Mouse (Mus musculus) forebrain, embryonic 10.5 days (tissue): ENCODE results near the gene Fgf10. TPM values are rescaled to one million over a fixed set of nuclear protein-coding genes. Genes with fewer than 3 reads are reported as not detected.

Experiments used
- DNase-seq: peaks from one replicate; pipeline ENCODE4 v3.0.0-alpha.2; 2017; ENCODE audit warnings: low spot score; ENCODE audit errors: extremely low spot score
- H3K27ac ChIP-seq: fragments of 300-500 bp; sonication (generic); 2 replicates; pipeline ENCODE4 v1.5.1; 2016; ENCODE audit warnings: mild to moderate bottlenecking
- H3K27me3 ChIP-seq: fragments of 300-500 bp; sonication (generic); 2 replicates; pipeline ENCODE4 v1.6.1; 2016; ENCODE audit warnings: mild to moderate bottlenecking; ENCODE audit not compliant: poor library complexity, severe bottlenecking
- H3K36me3 ChIP-seq: fragments of 300-500 bp; sonication (generic); replicated peaks from 2 replicates; pipeline ENCODE4 v1.6.1; 2016; ENCODE audit warnings: mild to moderate bottlenecking, moderate library complexity
- H3K4me1 ChIP-seq: fragments of 300-500 bp; sonication (generic); 2 replicates; pipeline ENCODE4 v1.6.1; 2016
- H3K4me3 ChIP-seq: fragments of 300-500 bp; sonication (generic); 2 replicates; pipeline ENCODE4 v1.5.1; 2016; ENCODE audit warnings: mild to moderate bottlenecking, moderate library complexity
- H3K9me3 ChIP-seq: fragments of 300-500 bp; sonication (generic); 2 replicates; pipeline ENCODE4 v1.6.1; 2016; ENCODE audit warnings: mild to moderate bottlenecking, moderate library complexity
- WGBS: fragments of 180-500 bp; shearing (Covaris S2); methylation state at CpG from one replicate; pipeline ENCODE4 v1.1.7; 2016; 5-methylcytosine and 5-hydroxymethylcytosine counted together
- polyA plus RNA-seq: library from polyadenylated mRNA; unstranded; fragments of >200 nt; fragmentation: Nextera tagmentation; extraction: Ambion mirVana; gene quantifications from 2 replicates; pipeline ENCODE4 v1.2.1, GENCODE M21; 2016

The Fgf10 gene
- polyA plus RNA-seq, 1 experiment from 2014 or later = 1.0 TPM

- WGBS = 19% methylated on average over 4 of the region's 4 CpGs
- H3K4me3 ChIP-seq = no peak overlapping the region
Measured at GRCm38 (mm10) chr13:118695103-118695502, 25.5 kb downstream of the Fgf10 start.

DNA sequence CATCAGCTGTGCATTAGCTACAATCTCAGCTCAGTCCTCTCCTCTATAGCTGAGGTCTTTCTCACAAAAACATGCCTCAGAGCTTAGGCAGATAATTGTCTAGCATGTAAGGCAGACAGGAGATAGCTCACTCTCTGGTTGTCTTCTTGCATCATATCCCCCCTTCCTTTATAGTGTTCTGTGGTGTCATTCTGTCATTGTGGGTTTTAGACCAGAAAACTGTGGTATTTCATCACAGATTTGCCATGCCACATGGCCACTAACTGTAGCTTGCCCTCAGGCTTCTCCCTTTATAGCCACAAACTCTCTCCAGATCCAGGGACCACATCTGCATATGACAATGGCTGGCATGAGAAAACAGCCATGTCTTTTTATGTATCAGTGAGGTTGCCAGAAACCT, 34.1 kb downstream of the Fgf10 start:
- Histone ChIP-seq H3K4me1 (no peaks in the 10 kb centered on the region), H3K36me3 (no peaks in the 10 kb centered on the region), H3K27me3 (no peaks in the 10 kb centered on the region), H3K4me3 (no peak overlapping the region), H3K27ac (no peak overlapping the region), H3K9me3 (no peaks in the 10 kb centered on the region)
- DNase-seq = no peak

More at GRCm38 (mm10) chr13:118695103-118695502, 25.5 kb downstream of the Fgf10 start:
- Histone ChIP-seq H3K36me3 (no peaks in the 10 kb centered on the region), H3K27me3 (no peaks in the 10 kb centered on the region), H3K27ac (no peak overlapping the region), H3K4me1 (no peaks in the 10 kb centered on the region), H3K9me3 (no peaks in the 10 kb centered on the region)
- DNase-seq = no peak

DNA sequence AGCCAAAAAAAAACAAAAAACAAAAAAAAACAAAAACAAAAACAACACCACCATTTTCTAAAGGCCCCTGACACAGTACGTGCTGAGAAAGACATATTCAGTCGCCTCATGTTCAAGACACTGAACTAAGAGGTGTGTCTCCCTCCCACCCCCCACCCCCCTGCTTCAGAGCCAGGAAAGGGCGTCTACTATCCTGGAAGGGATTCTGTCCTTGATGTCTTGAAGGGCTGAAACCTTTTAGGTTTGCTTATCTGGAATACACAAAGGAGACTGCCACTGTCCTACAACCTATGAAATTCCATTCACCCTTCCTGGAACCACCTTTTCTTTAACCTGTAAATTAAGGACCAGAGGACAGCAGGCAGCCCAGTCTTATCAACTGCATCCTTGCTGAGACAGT, 36.1 kb downstream of the Fgf10 start:
- no peak for DNase-seq
- 87% methylated on average over 3 of the region's 3 CpGs for WGBS
- no peaks in the 10 kb centered on the region for H3K36me3 ChIP-seq
- H3K27ac ChIP-seq = no peak overlapping the region
- no peaks in the 10 kb centered on the region for H3K27me3 ChIP-seq
- no peak overlapping the region for H3K4me3 ChIP-seq
- H3K9me3 ChIP-seq = no peaks in the 10 kb centered on the region
- no peaks in the 10 kb centered on the region for H3K4me1 ChIP-seq

- peaks cover 24% of the 10 kb centered on the region for H3K27me3 ChIP-seq
- peaks cover 21% of the 10 kb centered on the region for H3K4me1 ChIP-seq
- no peaks in the 10 kb centered on the region for H3K9me3 ChIP-seq
- no peak for DNase-seq
- H3K36me3 ChIP-seq = no peaks in the 10 kb centered on the region
- WGBS = 92% methylated on average over 1 of the region's 1 CpGs
- H3K27ac ChIP-seq = no peak overlapping the region
- no peak overlapping the region for H3K4me3 ChIP-seq
Measured at GRCm38 (mm10) chr13:118709912-118710311, 40.3 kb downstream of the Fgf10 start.

- H3K9me3 ChIP-seq = no peaks in the 10 kb centered on the region
Measured at GRCm38 (mm10) chr13:118713626-118714150, 44.1 kb downstream of the Fgf10 start.

DNA sequence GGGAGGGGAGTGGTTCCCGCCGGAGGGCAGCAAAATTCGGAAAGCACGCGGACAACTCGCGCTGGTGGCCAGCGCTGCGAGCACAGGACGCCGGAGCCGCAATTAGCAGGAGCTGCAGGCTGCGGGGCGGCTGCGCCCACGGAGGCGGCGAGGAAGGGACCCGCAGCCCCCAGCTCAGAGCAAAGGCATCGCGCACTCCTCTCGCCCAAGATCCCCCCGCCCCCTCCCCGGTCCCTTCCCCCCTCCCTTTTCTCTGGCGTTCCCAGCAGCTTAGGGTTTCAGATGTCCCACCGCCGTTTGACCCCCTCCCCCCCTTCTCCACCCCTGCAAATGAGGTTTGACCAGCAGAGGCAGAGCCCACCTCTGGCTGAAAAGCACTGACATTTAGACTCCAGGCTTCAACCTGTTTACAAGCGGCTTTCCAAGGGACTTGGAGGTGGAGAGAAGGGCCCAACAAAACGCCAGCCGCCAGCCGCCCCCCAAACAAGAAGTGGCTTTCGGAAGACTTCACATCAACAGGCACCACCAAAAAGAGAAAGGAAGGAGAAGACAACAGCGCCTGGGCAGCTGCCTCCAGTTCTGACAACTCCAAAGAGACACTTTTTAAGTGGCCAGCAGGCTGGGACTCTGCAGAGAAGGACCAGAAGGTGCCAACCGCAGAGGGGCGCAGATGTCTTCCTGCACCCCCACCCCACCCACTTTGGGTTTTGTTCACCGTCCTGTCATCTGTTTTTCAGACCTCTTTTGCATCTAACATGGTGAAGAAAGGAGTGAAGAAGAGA, 44.9 kb downstream of the Fgf10 start:
- Histone ChIP-seq H3K27me3 (peaks cover 52% of the 10 kb centered on the region), H3K9me3 (no peaks in the 10 kb centered on the region), H3K27ac (peak overlapping the region; percentile 80), H3K4me3 (peak overlapping the region; percentile 63), H3K36me3 (no peaks in the 10 kb centered on the region), H3K4me1 (peaks cover 40% of the 10 kb centered on the region)
- peak; percentile 52 for DNase-seq
- under 1% methylated on average over 35 of the region's 36 CpGs for WGBS

More at GRCm38 (mm10) chr13:118713626-118714150, 44.1 kb downstream of the Fgf10 start:
- H3K4me1 ChIP-seq = peaks cover 40% of the 10 kb centered on the region
- no peaks in the 10 kb centered on the region for H3K36me3 ChIP-seq
- WGBS = 2% methylated on average over 13 of the region's 14 CpGs
- 0 out of 2 replicates have a peak overlapping the region, but pooled peaks have one; percentile 15 for H3K27ac ChIP-seq
- peaks cover 52% of the 10 kb centered on the region for H3K27me3 ChIP-seq
- peak; percentile 21 for DNase-seq
- peak overlapping the region; percentile 63 for H3K4me3 ChIP-seq

DNA sequence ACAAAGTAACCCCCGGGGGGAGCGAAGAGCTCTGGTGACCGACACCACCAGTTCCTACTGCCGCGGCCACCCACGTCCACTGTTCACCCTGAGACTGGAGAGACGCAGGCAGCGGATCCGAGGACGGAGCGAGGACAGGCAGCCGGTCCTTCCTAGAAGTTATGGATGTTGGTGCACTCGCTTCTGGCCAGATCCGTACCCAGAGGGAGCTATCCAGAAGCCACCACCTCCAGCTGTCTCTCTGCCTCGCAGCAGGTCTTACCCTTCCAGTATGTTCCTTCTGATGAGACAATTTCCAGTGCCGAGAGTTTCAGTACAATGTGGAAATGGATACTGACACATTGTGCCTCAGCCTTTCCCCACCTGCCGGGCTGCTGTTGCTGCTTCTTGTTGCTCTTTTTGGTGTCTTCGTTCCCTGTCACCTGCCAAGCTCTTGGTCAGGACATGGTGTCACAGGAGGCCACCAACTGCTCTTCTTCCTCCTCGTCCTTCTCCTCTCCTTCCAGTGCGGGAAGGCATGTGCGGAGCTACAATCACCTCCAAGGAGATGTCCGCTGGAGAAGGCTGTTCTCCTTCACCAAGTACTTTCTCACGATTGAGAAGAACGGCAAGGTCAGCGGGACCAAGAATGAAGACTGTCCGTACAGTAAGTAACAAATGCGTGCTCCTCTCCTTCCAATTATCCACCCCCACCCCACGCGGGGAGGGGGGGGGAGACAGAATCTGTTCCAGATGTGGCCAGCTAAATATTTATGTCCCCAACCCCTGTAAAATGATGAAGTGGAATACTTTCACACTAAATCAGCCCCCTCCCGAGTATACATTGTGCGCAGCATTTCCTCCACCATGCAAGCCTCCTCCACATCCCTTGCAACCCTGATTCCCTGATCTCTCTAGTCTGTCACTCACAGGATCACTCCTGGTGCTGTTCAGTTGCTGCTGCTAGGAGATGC, 45.8 kb downstream of the Fgf10 start:
- Histone ChIP-seq H3K27ac (no peak overlapping the region), H3K4me3 (peak overlapping the region; percentile 63), H3K4me1 (peaks cover 40% of the 10 kb centered on the region), H3K36me3 (no peaks in the 10 kb centered on the region), H3K27me3 (peaks cover 52% of the 10 kb centered on the region), H3K9me3 (no peaks in the 10 kb centered on the region)
- peak; percentile 46 for DNase-seq
- 3% methylated on average over 31 of the region's 31 CpGs for WGBS

GRCm38 (mm10) chr13:118716265-118716664, 46.7 kb downstream of the Fgf10 start:
- WGBS = 7% methylated on average over 8 of the region's 8 CpGs
- Histone ChIP-seq H3K27me3 (peaks cover 52% of the 10 kb centered on the region), H3K9me3 (no peaks in the 10 kb centered on the region), H3K27ac (no peak overlapping the region), H3K36me3 (no peaks in the 10 kb centered on the region), H3K4me3 (peak overlapping the region; percentile 63), H3K4me1 (peaks cover 40% of the 10 kb centered on the region)
- no peak for DNase-seq

GRCm38 (mm10) chr13:118716726-118717125, 47.1 kb downstream of the Fgf10 start:
- H3K27ac ChIP-seq = no peak overlapping the region
- H3K4me1 ChIP-seq = peaks cover 40% of the 10 kb centered on the region
- peak overlapping the region; percentile 63; the same call in 1 of the 2 replicates for H3K4me3 ChIP-seq
- no peak for DNase-seq
- 48% methylated on average over 1 of the region's 1 CpGs for WGBS
- no peaks in the 10 kb centered on the region for H3K36me3 ChIP-seq
- no peaks in the 10 kb centered on the region for H3K9me3 ChIP-seq
- peaks cover 51% of the 10 kb centered on the region for H3K27me3 ChIP-seq

DNA sequence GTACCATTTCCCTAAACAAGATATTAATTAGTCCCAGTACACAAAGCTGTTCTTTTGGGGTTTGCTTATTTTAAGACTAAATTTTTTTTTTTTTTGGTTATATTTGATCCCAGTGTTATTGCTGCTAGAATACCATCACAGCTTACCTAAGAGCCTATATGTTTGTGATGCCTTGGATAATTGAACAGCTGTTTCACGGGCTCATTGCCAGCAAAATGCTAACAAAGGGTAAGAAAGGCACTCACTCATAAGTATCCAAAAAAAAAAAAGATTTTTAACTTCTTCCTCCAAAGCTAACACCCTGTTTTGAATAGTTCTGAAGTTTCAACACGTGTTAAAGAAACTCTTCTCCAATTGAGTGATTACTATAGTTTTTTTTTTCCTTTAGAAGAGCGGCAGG, 48.8 kb downstream of the Fgf10 start:
- no peaks in the 10 kb centered on the region for H3K9me3 ChIP-seq
- H3K4me3 ChIP-seq = no peak overlapping the region
- no peaks in the 10 kb centered on the region for H3K36me3 ChIP-seq
- H3K4me1 ChIP-seq = peaks cover 34% of the 10 kb centered on the region
- H3K27ac ChIP-seq = no peak overlapping the region
- no peak for DNase-seq
- 67% methylated on average over 3 of the region's 3 CpGs for WGBS
- peaks cover 34% of the 10 kb centered on the region for H3K27me3 ChIP-seq

- WGBS = 59% methylated on average over 1 of the region's 1 CpGs
- Histone ChIP-seq H3K27me3 (peaks cover 10% of the 10 kb centered on the region), H3K36me3 (no peaks in the 10 kb centered on the region), H3K4me3 (no peak overlapping the region), H3K4me1 (peaks cover 2% of the 10 kb centered on the region), H3K27ac (no peak overlapping the region), H3K9me3 (no peaks in the 10 kb centered on the region)
- no peak for DNase-seq
Measured at GRCm38 (mm10) chr13:118721668-118722067, 52.1 kb downstream of the Fgf10 start.

- Histone ChIP-seq H3K4me3 (no peak overlapping the region), H3K9me3 (no peaks in the 10 kb centered on the region), H3K36me3 (no peaks in the 10 kb centered on the region), H3K27me3 (no peaks in the 10 kb centered on the region), H3K4me1 (no peaks in the 10 kb centered on the region), H3K27ac (no peak overlapping the region)
- WGBS = 82% methylated on average over 12 of the region's 12 CpGs
- no peak for DNase-seq
Measured at GRCm38 (mm10) chr13:118731850-118732552, 62.4 kb downstream of the Fgf10 start.
